Mouse (Mus musculus): ENCODE data around the gene Furin.

Gene Furin

GRCm38 (mm10) chr7:80405188-80405695, at the start of gene Furin:
Furin (minus strand) TSS chr7:80405436.
- DNase-seq (ENCODE audit: low spot score in 2 of 2), result no peak

GRCm38 (mm10) chr7:80454786-80455185, 49.5 kb upstream of the Furin start:
- no peak for DNase-seq (ENCODE audit: low spot score in 2 of 2)

GRCm38 (mm10) chr7:80453997-80454396, 48.8 kb upstream of the Furin start:
- no peak for DNase-seq (ENCODE audit: low spot score in 2 of 2)

- no peak for DNase-seq (ENCODE audit: low spot score in 2 of 2)
Measured at GRCm38 (mm10) chr7:80453121-80453520, 47.9 kb upstream of the Furin start.

GRCm38 (mm10) chr7:80452241-80452640, 47.0 kb upstream of the Furin start:
- DNase-seq (ENCODE audit: low spot score in 2 of 2), result no peak

- DNase-seq (ENCODE audit: low spot score in 2 of 2), result no peak
Measured at GRCm38 (mm10) chr7:80451550-80452232, 46.5 kb upstream of the Furin start.

GRCm38 (mm10) chr7:80450354-80450753, 45.1 kb upstream of the Furin start:
- DNase-seq (ENCODE audit: low spot score in 2 of 2), result no peak

- DNase-seq (ENCODE audit: low spot score in 2 of 2), result no peak
Measured at GRCm38 (mm10) chr7:80449620-80450091, 44.4 kb upstream of the Furin start.

- DNase-seq (ENCODE audit: low spot score in 2 of 2), result no peak
Measured at GRCm38 (mm10) chr7:80447336-80447735, 42.1 kb upstream of the Furin start.

- DNase-seq (ENCODE audit: low spot score in 2 of 2), result no peak
Measured at GRCm38 (mm10) chr7:80446221-80446878, 41.1 kb upstream of the Furin start.

- DNase-seq (ENCODE audit: low spot score in 2 of 2), result no peak
Measured at GRCm38 (mm10) chr7:80445492-80445891, 40.3 kb upstream of the Furin start.

- peak in 1 of 2 experiments; percentile 39 for DNase-seq (ENCODE audit: low spot score in 2 of 2)
Measured at GRCm38 (mm10) chr7:80444401-80445249, 39.4 kb upstream of the Furin start.

GRCm38 (mm10) chr7:80443124-80443523, 37.9 kb upstream of the Furin start:
- no peak for DNase-seq (ENCODE audit: low spot score in 2 of 2)

GRCm38 (mm10) chr7:80441986-80442904, 37.0 kb upstream of the Furin start:
- peak; percentile 60 to 78 for DNase-seq (ENCODE audit: low spot score in 2 of 2)

- no peak for DNase-seq (ENCODE audit: low spot score in 2 of 2)
Measured at GRCm38 (mm10) chr7:80440685-80441084, 35.4 kb upstream of the Furin start.

- DNase-seq (ENCODE audit: low spot score in 2 of 2), result peak; percentile 62 to 71
Measured at GRCm38 (mm10) chr7:80439789-80440488, 34.7 kb upstream of the Furin start.

GRCm38 (mm10) chr7:80439032-80439760, 34.0 kb upstream of the Furin start:
- no peak for DNase-seq (ENCODE audit: low spot score in 2 of 2)

GRCm38 (mm10) chr7:80436571-80436970, 31.3 kb upstream of the Furin start:
- no peak for DNase-seq (ENCODE audit: low spot score in 2 of 2)

GRCm38 (mm10) chr7:80435594-80435993, 30.4 kb upstream of the Furin start:
- no peak for DNase-seq (ENCODE audit: low spot score in 2 of 2)

GRCm38 (mm10) chr7:80429661-80430060, 24.4 kb upstream of the Furin start:
- DNase-seq (ENCODE audit: low spot score in 2 of 2), result no peak
